Mouse (Mus musculus): ENCODE data around the gene Casc3. TPM values are rescaled to one million over a fixed set of nuclear protein-coding genes. Genes with fewer than 3 reads are reported as not detected.

The Casc3 gene
- polyA plus RNA-seq, 1 experiment from 2014 or later, result 21.3 TPM

DNA sequence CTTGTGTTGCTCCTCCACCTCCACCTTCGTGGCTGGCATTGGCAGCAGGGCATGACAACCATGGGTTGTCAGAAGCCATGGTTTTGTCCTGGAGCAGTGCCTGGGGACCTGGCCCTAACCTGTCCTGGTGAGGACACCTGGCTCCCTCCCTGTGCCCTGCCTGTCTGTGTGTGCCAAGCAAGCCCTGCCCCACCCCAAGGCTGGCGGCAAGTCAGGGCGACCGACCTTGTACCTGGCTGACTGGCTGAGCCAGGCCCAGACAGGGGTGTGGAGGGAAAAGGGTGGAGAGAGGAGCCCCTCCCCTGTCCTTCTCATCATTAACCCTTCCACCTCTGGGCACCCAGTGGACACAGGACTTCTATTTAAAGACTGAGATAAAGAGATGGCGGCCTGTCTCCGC lies 34.7 kb downstream of the Casc3 start:
- no peak for ATAC-seq (replicated peaks; ENCODE audit: insufficient number of reproducible peaks, insufficient read depth, low FRiP score, low read depth)
- Histone ChIP-seq H3K27ac (no peak overlapping the region), H3K4me3 (no peak overlapping the region), H3K9ac (no peak overlapping the region), H3K9me3 (replicated peaks) (no peaks in the 10 kb centered on the region), H3K4me1 (replicated peaks) (peaks cover 31% of the 10 kb centered on the region), H3K36me3 (peaks cover 3% of the 10 kb centered on the region; the same call in 1 of the 2 replicates), H3K27me3 (peaks cover 25% of the 10 kb centered on the region), H3K4me2 (no peak overlapping the region)
- 35% methylated on average over 6 of the region's 6 CpGs for WGBS

GRCm38 (mm10) chr11:98839897-98840296 lies 35.2 kb downstream of the Casc3 start:
- no peak overlapping the region for H3K4me3 ChIP-seq
- no peak overlapping the region for H3K9ac ChIP-seq
- WGBS, result 56% methylated on average over 10 of the region's 10 CpGs
- peaks cover 25% of the 10 kb centered on the region for H3K27me3 ChIP-seq
- H3K27ac ChIP-seq, result no peak overlapping the region
- H3K9me3 ChIP-seq (replicated peaks), result no peaks in the 10 kb centered on the region
- no peak for ATAC-seq (replicated peaks; ENCODE audit: insufficient number of reproducible peaks, insufficient read depth, low FRiP score, low read depth)
- peaks cover 31% of the 10 kb centered on the region for H3K4me1 ChIP-seq (replicated peaks)
- no peak overlapping the region for H3K4me2 ChIP-seq
- no peaks in the 10 kb centered on the region for H3K36me3 ChIP-seq

DNA sequence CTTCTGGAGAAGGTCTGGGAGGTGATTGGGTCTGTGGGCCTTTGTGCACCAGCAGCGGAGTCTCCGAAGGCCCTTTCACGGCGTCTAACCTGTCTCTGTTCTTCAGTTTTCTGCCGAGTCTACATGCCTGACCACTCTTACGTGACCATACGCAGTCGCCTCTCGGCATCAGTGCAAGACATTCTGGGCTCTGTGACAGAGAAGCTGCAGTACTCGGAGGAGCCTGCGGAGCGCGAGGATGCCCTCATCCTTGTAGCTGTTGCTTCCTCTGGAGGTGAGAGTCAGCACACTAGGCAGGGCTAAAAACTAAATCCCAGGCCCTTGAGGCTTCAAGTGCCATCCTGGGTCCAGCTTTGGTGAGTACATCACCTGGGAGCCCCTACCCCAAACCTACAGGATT lies 41.3 kb downstream of the Casc3 start:
- ATAC-seq (replicated peaks; ENCODE audit: insufficient number of reproducible peaks, insufficient read depth, low FRiP score, low read depth), result no peak
- Histone ChIP-seq H3K4me1 (replicated peaks) (peaks cover 17% of the 10 kb centered on the region), H3K9me3 (replicated peaks) (no peaks in the 10 kb centered on the region), H3K4me2 (no peak overlapping the region), H3K27ac (no peak overlapping the region), H3K4me3 (no peak overlapping the region), H3K36me3 (no peaks in the 10 kb centered on the region), H3K9ac (no peak overlapping the region), H3K27me3 (no peaks in the 10 kb centered on the region; the same call in 1 of the 2 replicates)
- WGBS, result 49% methylated on average over 13 of the region's 13 CpGs

DNA sequence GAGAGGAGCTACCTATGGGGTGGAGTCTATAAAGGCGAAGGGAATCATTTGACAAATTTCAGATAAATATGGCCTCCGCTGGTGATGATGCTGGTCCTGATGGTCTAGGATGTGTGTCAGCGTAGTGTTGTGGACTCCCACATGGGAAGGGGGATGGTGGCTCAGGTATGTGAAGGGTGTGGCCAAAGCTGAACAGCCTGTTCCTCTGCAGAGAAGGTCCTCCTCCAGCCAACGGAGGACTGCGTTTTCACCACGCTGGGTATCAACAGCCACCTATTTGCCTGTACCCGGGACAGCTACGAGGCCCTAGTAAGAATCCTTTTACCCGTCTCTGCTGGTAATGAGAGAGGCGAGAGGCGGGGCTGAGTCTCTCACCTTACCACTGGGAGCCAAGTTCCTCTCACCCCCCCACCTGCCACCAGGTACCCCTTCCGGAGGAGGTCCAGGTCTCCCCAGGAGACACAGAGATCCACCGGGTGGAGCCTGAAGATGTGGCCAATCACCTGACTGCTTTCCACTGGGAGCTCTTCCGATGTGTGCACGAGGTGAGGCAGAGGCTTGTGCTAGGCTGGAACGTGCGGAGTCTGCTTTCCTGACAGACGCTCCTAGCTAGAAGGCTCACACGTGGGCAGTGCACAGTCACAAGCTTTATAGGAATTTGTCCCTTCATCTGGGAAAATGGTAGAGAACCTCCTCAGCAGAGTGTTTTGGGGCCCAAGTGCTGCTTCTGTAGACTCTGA lies 42.3 kb downstream of the Casc3 start:
- no peaks in the 10 kb centered on the region for H3K9me3 ChIP-seq (replicated peaks)
- 56% methylated on average over 19 of the region's 19 CpGs for WGBS
- no peak overlapping the region for H3K9ac ChIP-seq
- no peak for ATAC-seq (replicated peaks; ENCODE audit: insufficient number of reproducible peaks, insufficient read depth, low FRiP score, low read depth)
- H3K27ac ChIP-seq, result no peak overlapping the region
- no peak overlapping the region for H3K4me2 ChIP-seq
- H3K4me3 ChIP-seq, result no peak overlapping the region
- H3K4me1 ChIP-seq (replicated peaks), result peaks cover 17% of the 10 kb centered on the region
- H3K36me3 ChIP-seq, result no peaks in the 10 kb centered on the region
- no peaks in the 10 kb centered on the region; the same call in 1 of the 2 replicates for H3K27me3 ChIP-seq

DNA sequence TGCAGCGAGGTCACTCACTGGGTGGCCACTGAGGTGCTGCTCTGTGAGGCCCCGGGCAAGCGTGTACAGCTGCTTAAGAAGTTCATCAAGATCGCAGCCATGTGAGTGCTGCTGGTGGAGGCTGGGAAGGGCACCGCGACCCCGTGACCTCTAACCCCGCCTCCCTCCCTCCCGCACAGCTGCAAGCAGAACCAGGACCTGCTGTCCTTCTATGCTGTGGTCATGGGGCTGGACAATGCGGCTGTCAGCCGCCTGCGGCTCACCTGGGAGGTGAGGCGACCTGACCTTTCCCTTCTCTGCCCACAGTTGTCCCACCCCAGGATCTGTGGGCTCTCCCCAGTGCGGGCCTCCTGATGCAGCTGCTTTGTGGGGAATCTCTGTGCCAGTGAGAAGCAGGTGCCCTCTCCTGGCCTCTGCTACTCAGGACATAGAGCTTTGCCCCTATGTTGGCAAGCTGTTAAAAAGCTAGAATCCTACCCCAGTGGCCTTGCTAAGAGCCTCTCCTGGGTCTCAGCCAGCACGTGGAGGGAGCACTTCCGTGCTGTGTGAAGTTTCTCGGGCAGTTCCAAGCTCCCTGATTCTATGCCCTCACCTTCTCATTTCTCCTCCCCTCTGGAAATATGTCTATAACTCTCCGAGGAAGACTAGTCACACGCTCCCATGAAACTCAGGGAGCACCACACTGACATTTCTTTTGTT lies 44.6 kb downstream of the Casc3 start:
- peak overlapping the region; percentile 20; the same call in 1 of the 2 replicates for H3K4me3 ChIP-seq
- ATAC-seq (replicated peaks; ENCODE audit: insufficient number of reproducible peaks, insufficient read depth, low FRiP score, low read depth), result no peak
- H3K27ac ChIP-seq, result no peak overlapping the region
- peak overlapping the region; percentile 43 for H3K4me2 ChIP-seq
- H3K4me1 ChIP-seq (replicated peaks), result peaks cover 17% of the 10 kb centered on the region
- no peaks in the 10 kb centered on the region for H3K9me3 ChIP-seq (replicated peaks)
- no peaks in the 10 kb centered on the region; the same call in 1 of the 2 replicates for H3K27me3 ChIP-seq
- no peaks in the 10 kb centered on the region for H3K36me3 ChIP-seq
- WGBS, result 16% methylated on average over 19 of the region's 19 CpGs
- H3K9ac ChIP-seq, result 0 out of 2 replicates have a peak overlapping the region, but pooled peaks have one; percentile 29

DNA sequence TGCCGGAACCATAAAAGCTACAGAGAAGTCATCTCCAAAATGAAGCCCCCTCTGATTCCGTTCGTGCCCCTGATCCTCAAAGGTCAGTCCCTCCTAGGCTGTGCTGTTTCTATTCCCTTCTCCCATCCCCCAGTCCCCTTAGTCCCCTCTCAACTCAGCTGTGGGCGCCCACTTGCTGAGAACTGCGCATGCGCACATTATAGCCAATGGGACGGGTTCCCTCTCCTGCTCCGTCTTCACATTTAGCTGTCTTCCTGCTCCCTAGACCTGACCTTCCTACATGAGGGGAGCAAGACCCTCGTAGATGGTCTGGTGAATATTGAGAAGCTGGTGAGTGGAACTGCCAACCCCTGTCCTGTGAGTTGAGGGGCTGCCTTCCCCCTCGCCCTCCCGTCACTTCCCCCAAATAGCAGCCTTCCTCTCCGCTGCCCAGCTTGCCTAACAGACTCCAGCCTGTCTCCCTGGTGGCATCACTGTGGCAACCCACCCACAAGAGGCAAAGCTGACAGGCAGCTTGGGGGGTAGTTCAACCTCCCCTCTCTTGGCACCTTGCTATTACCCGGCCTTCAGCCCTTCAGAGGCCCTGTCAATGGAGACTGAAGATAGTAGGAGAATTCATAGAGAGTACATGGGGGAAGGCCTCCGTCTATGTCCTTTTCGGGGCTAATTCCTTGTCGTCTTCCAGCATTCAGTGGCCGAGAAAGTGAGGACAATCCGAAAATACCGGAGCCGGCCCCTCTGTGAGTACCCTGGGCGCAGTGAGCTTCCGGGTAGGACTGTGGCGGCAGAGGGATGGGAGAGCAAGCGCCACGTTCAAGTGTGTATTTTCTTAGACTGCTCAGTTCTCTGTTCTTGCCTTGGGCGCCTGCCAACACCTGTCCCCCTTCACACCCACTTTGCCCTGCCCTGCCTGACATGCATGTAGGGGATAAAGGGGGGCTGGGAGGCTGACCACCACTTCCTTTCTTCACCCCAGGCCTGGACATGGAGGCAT lies 45.7 kb downstream of the Casc3 start:
- H3K27ac ChIP-seq, result no peak overlapping the region
- peaks cover 17% of the 10 kb centered on the region for H3K4me1 ChIP-seq (replicated peaks)
- H3K4me2 ChIP-seq, result 0 out of 2 replicates have a peak overlapping the region, but pooled peaks have one; percentile 12
- no peak overlapping the region for H3K9ac ChIP-seq
- no peaks in the 10 kb centered on the region; the same call in 1 of the 2 replicates for H3K27me3 ChIP-seq
- no peaks in the 10 kb centered on the region for H3K36me3 ChIP-seq
- H3K4me3 ChIP-seq, result no peak overlapping the region
- WGBS, result 68% methylated on average over 26 of the region's 26 CpGs
- H3K9me3 ChIP-seq (replicated peaks), result no peaks in the 10 kb centered on the region
- ATAC-seq (replicated peaks; ENCODE audit: insufficient number of reproducible peaks, insufficient read depth, low FRiP score, low read depth), result no peak

- ATAC-seq (replicated peaks; ENCODE audit: insufficient number of reproducible peaks, insufficient read depth, low FRiP score, low read depth), result no peak
- Histone ChIP-seq H3K9ac (no peak overlapping the region), H3K4me3 (no peak overlapping the region), H3K36me3 (no peaks in the 10 kb centered on the region), H3K27ac (no peak overlapping the region), H3K27me3 (no peaks in the 10 kb centered on the region; the same call in 1 of the 2 replicates), H3K4me1 (replicated peaks) (peaks cover 18% of the 10 kb centered on the region), H3K9me3 (replicated peaks) (no peaks in the 10 kb centered on the region), H3K4me2 (no peak overlapping the region)
- WGBS, result 89% methylated on average over 8 of the region's 8 CpGs
These were observed 49.4 kb downstream of the Casc3 start for GRCm38 (mm10) chr11:98854116-98854515.

DNA sequence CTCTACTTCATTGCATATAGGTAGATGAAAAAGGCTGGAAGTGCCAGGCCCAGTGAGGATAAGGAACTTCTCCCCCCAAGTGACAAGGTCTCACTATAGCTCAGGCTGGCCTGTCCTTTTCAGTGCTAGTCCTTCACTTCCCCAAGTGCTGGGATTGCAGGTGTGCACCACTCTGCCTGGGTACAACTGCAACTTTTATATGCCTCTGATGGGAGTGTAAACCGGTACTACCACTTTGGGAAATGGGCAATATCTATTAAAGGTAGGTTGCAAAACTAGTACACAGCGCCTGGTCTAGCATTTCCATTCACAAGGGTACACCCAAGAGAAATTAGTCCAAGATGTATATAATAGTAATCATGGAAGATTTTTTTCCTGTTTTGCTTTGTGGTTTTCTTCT lies 50.0 kb downstream of the Casc3 start:
- ATAC-seq (replicated peaks; ENCODE audit: insufficient number of reproducible peaks, insufficient read depth, low FRiP score, low read depth), result no peak
- no peaks in the 10 kb centered on the region for H3K36me3 ChIP-seq
- no peak overlapping the region for H3K4me2 ChIP-seq
- 93% methylated on average over 2 of the region's 2 CpGs for WGBS
- no peaks in the 10 kb centered on the region for H3K9me3 ChIP-seq (replicated peaks)
- H3K27me3 ChIP-seq, result no peaks in the 10 kb centered on the region; the same call in 1 of the 2 replicates
- no peak overlapping the region for H3K4me3 ChIP-seq
- no peak overlapping the region for H3K9ac ChIP-seq
- peaks cover 12% of the 10 kb centered on the region for H3K4me1 ChIP-seq (replicated peaks)
- H3K27ac ChIP-seq, result no peak overlapping the region

DNA sequence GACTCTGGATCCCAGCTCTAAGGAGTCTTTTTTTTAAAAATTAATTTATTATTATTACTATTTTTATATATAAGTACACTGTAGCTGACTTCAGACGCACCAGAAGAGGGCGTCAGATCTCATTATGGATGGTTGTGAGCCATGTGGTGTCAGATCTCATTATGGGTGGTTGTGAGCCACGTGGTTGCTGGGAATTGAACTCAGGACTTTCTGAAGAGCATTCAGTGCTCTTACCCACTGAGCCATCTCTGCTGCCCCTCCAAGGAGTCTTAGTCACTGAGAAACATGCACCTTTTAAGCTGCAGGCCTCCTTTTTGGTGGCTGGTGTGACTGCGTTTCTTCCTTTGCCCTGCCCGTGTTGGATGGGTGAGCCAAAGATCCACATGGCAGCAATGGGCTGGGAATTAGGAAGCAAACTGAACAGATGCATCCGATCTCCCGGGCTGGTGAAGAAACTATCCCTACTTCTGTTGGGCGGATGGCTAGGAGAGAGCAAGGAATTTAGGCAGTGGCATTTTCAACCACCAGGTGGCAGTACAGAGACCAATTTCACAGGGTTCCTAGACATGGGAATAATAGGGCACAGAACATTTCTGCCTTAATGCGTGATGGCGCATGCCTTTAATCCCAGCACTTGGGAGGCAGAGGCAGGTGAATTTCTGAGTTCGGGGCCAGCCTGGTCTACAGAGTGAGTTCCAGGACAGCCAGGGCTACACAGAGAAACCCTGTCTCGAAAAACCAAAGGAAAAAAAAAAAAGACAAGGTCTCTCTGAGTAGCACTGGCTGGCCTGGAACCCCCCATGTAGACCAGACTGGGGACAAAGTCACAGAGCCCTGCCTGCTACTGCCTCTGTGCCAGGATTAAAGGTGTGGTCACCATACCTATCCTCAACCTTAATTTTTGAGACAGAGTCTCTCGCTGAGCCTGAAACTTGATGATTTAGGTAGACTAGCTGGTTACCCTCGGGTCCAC lies 54.3 kb downstream of the Casc3 start:
- Histone ChIP-seq H3K36me3 (no peaks in the 10 kb centered on the region), H3K4me3 (no peak overlapping the region), H3K9me3 (replicated peaks) (no peaks in the 10 kb centered on the region), H3K9ac (no peak overlapping the region), H3K4me1 (replicated peaks) (peaks cover 9% of the 10 kb centered on the region), H3K27me3 (no peaks in the 10 kb centered on the region), H3K4me2 (peak overlapping the region; percentile 23; the same call in 1 of the 2 replicates), H3K27ac (no peak overlapping the region)
- WGBS, result 36% methylated on average over 14 of the region's 14 CpGs
- ATAC-seq (replicated peaks; ENCODE audit: insufficient number of reproducible peaks, insufficient read depth, low FRiP score, low read depth), result peak; percentile 56; the same call in 1 of the 2 replicates

Data from heart, embryonic 15.5 days (tissue).